Mouse (Mus musculus): ENCODE results near the gene Gbp4. TPM values are rescaled to one million over a fixed set of nuclear protein-coding genes. Genes with fewer than 3 reads are reported as not detected.
"Not testable (repeated sequence)": the region's sequence is repeated elsewhere in the genome, so short reads cannot be mapped to it uniquely, and the experiment has no call there.

Gbp4 gene
- polyA plus RNA-seq, 1 experiment from 2014 or later: 1.3 TPM

- Histone ChIP-seq H3K9ac (ENCODE audit: low read depth, low read length) (no peak overlapping the region), H3K9me3 (replicated peaks; ENCODE audit: low read length) (no peaks in the 10 kb centered on the region), H3K4me2 (ENCODE audit: low read length) (no peak overlapping the region), H3K36me3 (ENCODE audit: insufficient read depth, low read length) (no peaks in the 10 kb centered on the region), H3K4me3 (replicated peaks; ENCODE audit: low read depth, low read length) (no peak overlapping the region), H3K4me1 (replicated peaks; ENCODE audit: insufficient read depth, low read length) (no peaks in the 10 kb centered on the region), H3K27me3 (ENCODE audit: insufficient read depth, low read length) (no peaks in the 10 kb centered on the region), H3K27ac (no peak overlapping the region)
- ATAC-seq (replicated peaks; ENCODE audit: low FRiP score, low read depth): no peak
- DNase-seq (ENCODE audit: low spot score): no peak
- no peak for TF ChIP-seq CTCF (IDR thresholded peaks at IDR 0.05; ENCODE audit: low read depth)
Observed at GRCm38 (mm10) chr5:105081900-105082299, 57.5 kb downstream of the Gbp4 start.

- H3K4me3 ChIP-seq (replicated peaks; ENCODE audit: low read depth, low read length); H3K4me2 ChIP-seq (ENCODE audit: low read length); H3K9me3 ChIP-seq (replicated peaks; ENCODE audit: low read length); ATAC-seq (replicated peaks; ENCODE audit: low FRiP score, low read depth); H3K9ac ChIP-seq (ENCODE audit: low read depth, low read length); H3K27me3 ChIP-seq (ENCODE audit: insufficient read depth, low read length); DNase-seq (ENCODE audit: low spot score); H3K36me3 ChIP-seq (ENCODE audit: insufficient read depth, low read length); H3K27ac ChIP-seq; H3K4me1 ChIP-seq (replicated peaks; ENCODE audit: insufficient read depth, low read length): not testable (repeated sequence)
Observed at GRCm38 (mm10) chr5:105068356-105068755, 71.0 kb downstream of the Gbp4 start.

Other genes with a start within 250 kb of the Gbp4 start
- 0.78 and 1.1 TPM in 2 replicates for gene Abcg3, start 156.9 kb downstream of the Gbp4 start, polyA plus RNA-seq (2015; fragmentation: Nextera tagmentation; extraction: Ambion mirVana)
- gene Gbp9, start within 50 bp of the Gbp4 start, polyA plus RNA-seq (2015; fragmentation: Nextera tagmentation; extraction: Ambion mirVana): 3.6 and 4.4 TPM in 2 replicates
- 0.30 and 0.34 TPM in 2 replicates for gene Gbp8, start within 50 bp of the Gbp4 start, polyA plus RNA-seq (2015; fragmentation: Nextera tagmentation; extraction: Ambion mirVana)
- gene Gbp10, start 99.9 kb upstream of the Gbp4 start, polyA plus RNA-seq (2015; fragmentation: Nextera tagmentation; extraction: Ambion mirVana): 0.29 TPM in 1 of 2 replicates, not detected in the other
- gene Gm43302, start 154.1 kb upstream of the Gbp4 start, polyA plus RNA-seq (2015; fragmentation: Nextera tagmentation; extraction: Ambion mirVana): not detected in 2 replicates
- 1.9 and 2.1 TPM in 2 replicates for gene Gbp6, start 154.1 kb upstream of the Gbp4 start, polyA plus RNA-seq (2015; fragmentation: Nextera tagmentation; extraction: Ambion mirVana)